Mouse (Mus musculus): Measurements from ENCODE around the gene Clmn.
"Not testable (repeated sequence)": the region's sequence is repeated elsewhere in the genome, so short reads cannot be mapped to it uniquely, and the experiment has no call there.

Gene Clmn

GRCm38 (mm10) chr12:104837111-104837837, 27.6 kb downstream of the Clmn start:
- DNase-seq, result no peak

GRCm38 (mm10) chr12:104836230-104836629, 28.6 kb downstream of the Clmn start:
- no peak for DNase-seq

- no peak for DNase-seq
These were observed 29.3 kb downstream of the Clmn start for GRCm38 (mm10) chr12:104835369-104836094.

- DNase-seq, result no peak
These were observed 30.1 kb downstream of the Clmn start for GRCm38 (mm10) chr12:104834772-104835171.

- peak; percentile 64 for DNase-seq
These were observed 34.0 kb downstream of the Clmn start for GRCm38 (mm10) chr12:104830666-104831435.

GRCm38 (mm10) chr12:104830283-104830639, 34.6 kb downstream of the Clmn start:
- no peak for DNase-seq

GRCm38 (mm10) chr12:104829596-104830282, 35.1 kb downstream of the Clmn start:
- DNase-seq, result peak; percentile 84

- not testable (repeated sequence) for DNase-seq
These were observed 35.9 kb downstream of the Clmn start for GRCm38 (mm10) chr12:104828986-104829385.

- DNase-seq, result no peak
These were observed 37.2 kb downstream of the Clmn start for GRCm38 (mm10) chr12:104827721-104828120.

- no peak for DNase-seq
These were observed 40.0 kb downstream of the Clmn start for GRCm38 (mm10) chr12:104824907-104825267.

- DNase-seq, result peak; percentile 94
These were observed 40.5 kb downstream of the Clmn start for GRCm38 (mm10) chr12:104824244-104824906.

- no peak for DNase-seq
These were observed 41.2 kb downstream of the Clmn start for GRCm38 (mm10) chr12:104823722-104824121.

- DNase-seq, result peak; percentile 66
These were observed 41.9 kb downstream of the Clmn start for GRCm38 (mm10) chr12:104822838-104823599.

GRCm38 (mm10) chr12:104822151-104822550, 42.7 kb downstream of the Clmn start:
- DNase-seq, result peak; percentile 77

GRCm38 (mm10) chr12:104820061-104820460, 44.8 kb downstream of the Clmn start:
- no peak for DNase-seq

- DNase-seq, result no peak
These were observed 45.8 kb downstream of the Clmn start for GRCm38 (mm10) chr12:104819050-104819449.

GRCm38 (mm10) chr12:104818057-104818456, 46.8 kb downstream of the Clmn start:
- DNase-seq, result no peak

- DNase-seq, result peak; percentile 55
These were observed 47.6 kb downstream of the Clmn start for GRCm38 (mm10) chr12:104817172-104817866.

GRCm38 (mm10) chr12:104814291-104814690, 50.6 kb downstream of the Clmn start:
- DNase-seq, result no peak

- DNase-seq, result no peak
These were observed 51.1 kb downstream of the Clmn start for GRCm38 (mm10) chr12:104813762-104814161.

GRCm38 (mm10) chr12:104812711-104813110, 52.2 kb downstream of the Clmn start:
- DNase-seq, result no peak

Data from kidney, adult 18-20 months (tissue).